Mouse (Mus musculus) embryonic facial prominence, embryonic 12.5 days (tissue): ENCODE measurements around the gene Sfxn1. TPM values are rescaled to one million over a fixed set of nuclear protein-coding genes. Genes with fewer than 3 reads are reported as not detected.

ENCODE experiments used
- ATAC-seq: fragments of 200-750 bp; cut with Nextera tagmentation; 2 replicates; pipeline ENCODE4 v1.8.0; 2017; ENCODE audit not compliant: insufficient number of reproducible peaks, insufficient read depth, low FRiP score, low TSS enrichment
- H3K27ac ChIP-seq: fragments of 300-500 bp; sonication (generic); 2 replicates; pipeline ENCODE4 v1.5.1; 2016; ENCODE audit warnings: mild to moderate bottlenecking
- H3K27me3 ChIP-seq: fragments of 300-500 bp; sonication (generic); 2 replicates; pipeline ENCODE4 v1.6.1; 2016; ENCODE audit warnings: mild to moderate bottlenecking, moderate library complexity
- H3K36me3 ChIP-seq: fragments of 300-500 bp; sonication (generic); 2 replicates; pipeline ENCODE4 v1.6.1; 2016; ENCODE audit warnings: mild to moderate bottlenecking
- H3K4me1 ChIP-seq: fragments of 300-500 bp; sonication (generic); 2 replicates; pipeline ENCODE4 v1.6.1; 2016
- H3K4me2 ChIP-seq: fragments of 300-500 bp; sonication (generic); replicated peaks from 2 replicates; pipeline ENCODE4 v1.6.1; 2016; ENCODE audit warnings: mild to moderate bottlenecking, moderate library complexity
- H3K4me3 ChIP-seq: fragments of 300-500 bp; sonication (generic); 2 replicates; pipeline ENCODE4 v1.5.1; 2016; ENCODE audit warnings: mild to moderate bottlenecking
- H3K9ac ChIP-seq: fragments of 300-500 bp; sonication (generic); 2 replicates; pipeline ENCODE4 v1.6.1; 2016; ENCODE audit warnings: mild to moderate bottlenecking, moderate library complexity
- H3K9me3 ChIP-seq: fragments of 300-500 bp; sonication (generic); 2 replicates; pipeline ENCODE4 v1.6.1; 2016; ENCODE audit warnings: mild to moderate bottlenecking, moderate library complexity
- WGBS: fragments of 180-500 bp; shearing (Covaris S2); methylation state at CpG from one replicate; pipeline ENCODE4 v1.1.7; 2016; 5-methylcytosine and 5-hydroxymethylcytosine counted together
- polyA plus RNA-seq: library from polyadenylated mRNA; unstranded; fragments of >200 nt; fragmentation: Nextera tagmentation; extraction: Ambion mirVana; gene quantifications from 2 replicates; pipeline ENCODE4 v1.2.1, GENCODE M21; 2016

Sfxn1 gene
- polyA plus RNA-seq, 1 experiment from 2014 or later, result 67.1 TPM

GRCm38 (mm10) chr13:54143788-54144187 is 72.1 kb downstream of the Sfxn1 start:
- no peaks in the 10 kb centered on the region for H3K27me3 ChIP-seq
- H3K4me1 ChIP-seq, result no peaks in the 10 kb centered on the region
- no peak overlapping the region for H3K4me3 ChIP-seq
- ATAC-seq, result no peak
- H3K27ac ChIP-seq, result no peak overlapping the region
- H3K4me2 ChIP-seq, result no peak overlapping the region
- no peaks in the 10 kb centered on the region for H3K36me3 ChIP-seq
- no peak overlapping the region for H3K9ac ChIP-seq
- 38% methylated on average over 5 of the region's 5 CpGs for WGBS
- H3K9me3 ChIP-seq, result no peaks in the 10 kb centered on the region

- Histone ChIP-seq H3K9me3 (no peaks in the 10 kb centered on the region), H3K4me2 (no peak overlapping the region), H3K9ac (no peak overlapping the region), H3K36me3 (no peaks in the 10 kb centered on the region), H3K4me3 (no peak overlapping the region), H3K4me1 (no peaks in the 10 kb centered on the region), H3K27ac (no peak overlapping the region), H3K27me3 (no peaks in the 10 kb centered on the region)
- WGBS, result 76% methylated on average over 5 of the region's 5 CpGs
- ATAC-seq, result no peak
These were observed 73.0 kb downstream of the Sfxn1 start for GRCm38 (mm10) chr13:54144624-54145023.

- ATAC-seq, result no peak
- Histone ChIP-seq H3K9me3 (no peaks in the 10 kb centered on the region), H3K4me2 (no peak overlapping the region), H3K9ac (no peak overlapping the region), H3K27ac (no peak overlapping the region), H3K36me3 (no peaks in the 10 kb centered on the region), H3K4me3 (no peak overlapping the region), H3K4me1 (no peaks in the 10 kb centered on the region), H3K27me3 (no peaks in the 10 kb centered on the region)
- WGBS, result 54% methylated on average over 1 of the region's 1 CpGs
These were observed 75.7 kb downstream of the Sfxn1 start for GRCm38 (mm10) chr13:54147328-54147727.

- no peak for ATAC-seq
- 83% methylated on average over 1 of the region's 1 CpGs for WGBS
- no peak overlapping the region for H3K4me2 ChIP-seq
These were observed 80.8 kb downstream of the Sfxn1 start for GRCm38 (mm10) chr13:54152421-54152820.

GRCm38 (mm10) chr13:54152911-54153310 is 81.2 kb downstream of the Sfxn1 start:
- H3K9me3 ChIP-seq, result no peaks in the 10 kb centered on the region
- no peak for ATAC-seq
- no peak overlapping the region for H3K27ac ChIP-seq
- H3K4me1 ChIP-seq, result no peaks in the 10 kb centered on the region
- H3K4me3 ChIP-seq, result no peak overlapping the region
- no peaks in the 10 kb centered on the region for H3K27me3 ChIP-seq
- H3K4me2 ChIP-seq, result no peak overlapping the region
- WGBS, result 53% methylated on average over 7 of the region's 7 CpGs
- no peak overlapping the region for H3K9ac ChIP-seq
- no peaks in the 10 kb centered on the region for H3K36me3 ChIP-seq

More at GRCm38 (mm10) chr13:54152421-54152820, 80.8 kb downstream of the Sfxn1 start:
- no peaks in the 10 kb centered on the region for H3K36me3 ChIP-seq
- no peak overlapping the region for H3K4me3 ChIP-seq
- H3K9me3 ChIP-seq, result no peaks in the 10 kb centered on the region
- no peaks in the 10 kb centered on the region for H3K27me3 ChIP-seq
- H3K9ac ChIP-seq, result no peak overlapping the region
- no peak overlapping the region for H3K27ac ChIP-seq
- H3K4me1 ChIP-seq, result no peaks in the 10 kb centered on the region

- Histone ChIP-seq H3K36me3 (no peaks in the 10 kb centered on the region), H3K4me3 (no peak overlapping the region), H3K9ac (no peak overlapping the region), H3K4me2 (no peak overlapping the region), H3K9me3 (no peaks in the 10 kb centered on the region), H3K27ac (no peak overlapping the region), H3K27me3 (no peaks in the 10 kb centered on the region), H3K4me1 (no peaks in the 10 kb centered on the region)
- ATAC-seq, result no peak
- WGBS, result 26% methylated on average over 9 of the region's 9 CpGs
These were observed 82.1 kb downstream of the Sfxn1 start for GRCm38 (mm10) chr13:54153672-54154218.

GRCm38 (mm10) chr13:54155822-54156221 is 84.2 kb downstream of the Sfxn1 start:
- WGBS, result 93% methylated on average over 2 of the region's 2 CpGs
- no peak overlapping the region for H3K4me2 ChIP-seq
- no peak overlapping the region for H3K27ac ChIP-seq
- no peak overlapping the region for H3K4me3 ChIP-seq
- no peaks in the 10 kb centered on the region for H3K36me3 ChIP-seq
- H3K27me3 ChIP-seq, result no peaks in the 10 kb centered on the region
- ATAC-seq, result no peak
- peaks cover 5% of the 10 kb centered on the region; the same call in 1 of the 2 replicates for H3K4me1 ChIP-seq
- H3K9me3 ChIP-seq, result no peaks in the 10 kb centered on the region
- H3K9ac ChIP-seq, result no peak overlapping the region

Other genes starting within 250 kb of the Sfxn1 start
- gene Drd1, start 16.2 kb upstream of the Sfxn1 start, polyA plus RNA-seq, result 0.20 and 0.22 TPM in 2 replicates
- 0.22 TPM in 1 of 2 replicates, not detected in the other for gene Hrh2, start 120.3 kb downstream of the Sfxn1 start, polyA plus RNA-seq